Mouse (Mus musculus): ENCODE measurements at regions not wholly inside any gene's neighbourhood (a gene's known extent, or its start where the extent isn't known, plus 50 kb on each side); places are given as distances from the start of the nearest gene placed in this dataset.
A peak's percentile ranks its signal among the peaks of the same experiment; 100 is the strongest.

- DNase-seq (ENCODE audit: low read depth): no peak
Observed at GRCm38 (mm10) chr15:90021746-90022312, 180.2 kb upstream of the Syt10 start.

- no peak for DNase-seq (ENCODE audit: low read depth)
Observed at GRCm38 (mm10) chr15:90023164-90023563, 181.5 kb upstream of the Syt10 start.

GRCm38 (mm10) chr15:90034356-90034755 lies 189.8 kb upstream of the Alg10b start:
- no peak for DNase-seq (ENCODE audit: low read depth)

- DNase-seq (ENCODE audit: low read depth): no peak
Observed at GRCm38 (mm10) chr15:90045683-90046082, 178.4 kb upstream of the Alg10b start.

- DNase-seq (ENCODE audit: low read depth): no peak
Observed at GRCm38 (mm10) chr15:90062021-90062420, 162.1 kb upstream of the Alg10b start.

GRCm38 (mm10) chr15:90065768-90066167 lies 158.3 kb upstream of the Alg10b start:
- no peak for DNase-seq (ENCODE audit: low read depth)

GRCm38 (mm10) chr15:90072078-90072477 lies 152.0 kb upstream of the Alg10b start:
- no peak for DNase-seq (ENCODE audit: low read depth)

GRCm38 (mm10) chr15:90082175-90082951 lies 141.7 kb upstream of the Alg10b start:
- DNase-seq (ENCODE audit: low read depth): no peak

GRCm38 (mm10) chr15:90109445-90109988 lies 114.6 kb upstream of the Alg10b start:
- DNase-seq (ENCODE audit: low read depth): peak; percentile 92

- DNase-seq (ENCODE audit: low read depth): peak; percentile 42
Observed at GRCm38 (mm10) chr15:90113611-90114010, 110.5 kb upstream of the Alg10b start.

- DNase-seq (ENCODE audit: low read depth): no peak
Observed at GRCm38 (mm10) chr15:90119747-90120146, 104.4 kb upstream of the Alg10b start.

GRCm38 (mm10) chr15:90123999-90124398 lies 100.1 kb upstream of the Alg10b start:
- no peak for DNase-seq (ENCODE audit: low read depth)

- DNase-seq (ENCODE audit: low read depth): no peak
Observed at GRCm38 (mm10) chr15:90125146-90125545, 99.0 kb upstream of the Alg10b start.

GRCm38 (mm10) chr15:90131777-90132176 lies 92.3 kb upstream of the Alg10b start:
- DNase-seq (ENCODE audit: low read depth): no peak

GRCm38 (mm10) chr15:90140966-90141365 lies 83.1 kb upstream of the Alg10b start:
- peak; percentile 51 for DNase-seq (ENCODE audit: low read depth)

- DNase-seq (ENCODE audit: low read depth): no peak
Observed at GRCm38 (mm10) chr15:90148663-90149062, 75.4 kb upstream of the Alg10b start.

GRCm38 (mm10) chr15:90153821-90154560 lies 70.1 kb upstream of the Alg10b start:
- no peak for DNase-seq (ENCODE audit: low read depth)

Measured in 416B (cell line).